Mouse (Mus musculus): ENCODE results near the gene Oasl2. TPM values are rescaled to one million over a fixed set of nuclear protein-coding genes. Genes with fewer than 3 reads are reported as not detected.

Gene Oasl2
- 113 TPM for polyA plus RNA-seq (2014; fragmentation: Illumina TruSeq; extraction: RNeasy Lipid Tissue Mini Kit (QIAGEN cat#74804); ENCODE audit: low replicate concordance)

DNA sequence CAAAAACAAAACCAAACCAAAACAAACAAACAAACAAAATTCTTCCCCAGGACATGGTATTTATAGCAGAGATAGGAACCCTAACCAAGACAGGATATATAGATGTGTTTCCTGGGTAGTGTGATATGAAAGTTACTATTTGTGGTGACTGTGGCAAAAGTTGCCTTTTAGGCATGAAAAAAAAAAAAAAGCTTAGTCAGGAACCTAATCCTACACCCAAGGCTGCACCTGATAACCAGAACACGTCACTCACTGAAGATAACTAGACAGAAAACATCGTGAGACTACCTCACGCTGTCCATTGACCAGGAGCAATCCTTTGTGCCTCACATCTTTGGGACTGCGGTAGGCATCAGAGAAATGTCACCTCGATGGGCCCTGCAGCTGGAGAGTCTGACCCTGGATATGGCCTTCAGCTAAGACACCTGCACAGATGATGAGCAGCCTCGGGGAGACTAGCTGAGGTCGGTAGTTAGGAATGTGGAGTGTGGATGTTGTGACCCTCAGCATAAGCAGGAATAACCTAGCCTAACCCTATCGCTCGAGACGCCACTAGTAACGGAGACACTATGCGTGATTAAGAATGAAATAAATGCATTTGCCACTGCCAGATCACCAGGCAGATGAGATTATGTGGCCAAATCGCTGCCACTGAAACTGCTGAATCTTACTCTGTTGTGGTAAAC, at the start of gene Oasl2:
Oasl2 (plus strand) TSS at position 249 of the 686 bp plus-strand sequence.

DNA sequence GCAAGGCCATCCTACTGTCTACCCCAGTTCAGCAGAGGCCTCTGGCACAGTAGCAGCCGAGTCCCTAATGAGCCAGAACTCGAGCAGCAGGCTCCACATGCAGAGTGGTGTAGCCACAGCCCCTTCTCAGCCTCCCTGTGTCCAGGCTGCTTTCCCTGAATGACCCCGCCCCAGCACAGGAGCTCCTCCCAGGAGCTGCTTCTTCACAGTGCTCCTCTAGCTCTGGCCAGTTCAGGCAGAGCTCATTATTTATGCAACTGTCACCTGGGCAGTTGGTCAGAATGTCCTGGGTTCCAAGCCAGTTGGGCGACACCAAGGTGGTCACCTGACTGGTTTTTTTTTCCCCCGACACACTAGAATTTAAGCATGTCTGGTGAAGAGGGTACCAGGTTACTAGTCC, 43.4 kb upstream of the Oasl2 start, which contains the start of gene 4930519G04Rik:
4930519G04Rik (plus strand) TSS at position 301 of the 400 bp plus-strand sequence.

DNA sequence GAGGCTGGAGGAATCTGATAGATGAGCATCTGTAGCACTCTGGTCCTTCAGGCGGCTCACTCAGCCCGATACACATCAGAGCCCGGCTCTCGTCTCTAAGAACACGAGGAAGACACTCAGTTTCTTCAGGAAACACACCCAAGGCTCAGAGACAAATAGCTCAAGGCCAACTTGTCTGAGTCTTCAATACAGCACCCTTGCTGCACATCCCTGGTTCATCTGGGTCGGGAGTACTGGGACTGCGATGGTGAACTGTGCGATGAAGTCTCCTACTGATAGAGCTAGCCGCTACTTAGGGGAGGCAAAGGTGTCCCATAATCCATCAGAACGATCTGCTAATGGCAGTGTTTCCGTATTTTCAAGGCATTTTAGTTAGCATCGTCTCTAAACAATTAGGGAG, 38.2 kb upstream of the Oasl2 start, which contains the start of gene Gm9936:
Gm9936 (minus strand) TSS at position 101 of the 400 bp plus-strand sequence.

DNA sequence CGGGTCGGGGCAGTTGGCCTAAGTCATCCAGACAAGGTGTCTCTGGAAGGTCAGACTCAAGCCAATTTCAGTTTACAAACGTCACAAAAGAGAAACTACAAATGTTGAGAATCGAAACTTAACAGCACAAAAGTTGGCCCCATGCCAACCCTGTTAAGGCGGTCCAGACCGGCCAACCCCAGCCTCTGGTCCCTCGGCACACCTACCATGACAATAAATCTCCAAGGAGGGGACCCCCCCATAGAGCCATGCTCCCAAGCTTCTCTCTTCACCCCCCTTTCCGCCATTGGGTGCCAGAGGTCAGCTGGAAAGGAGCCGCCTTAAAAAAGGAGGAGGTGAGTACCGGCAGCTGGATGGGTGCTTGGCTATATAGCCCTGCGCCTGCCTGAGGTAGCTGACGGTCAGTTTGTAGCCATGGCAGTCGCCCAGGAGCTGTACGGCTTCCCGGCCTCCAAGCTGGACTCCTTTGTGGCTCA, 26.3 kb downstream of the Oasl2 start, which contains the start of gene Oasl1:
Oasl1 (plus strand) TSS at position 243 of the 476 bp plus-strand sequence.

DNA sequence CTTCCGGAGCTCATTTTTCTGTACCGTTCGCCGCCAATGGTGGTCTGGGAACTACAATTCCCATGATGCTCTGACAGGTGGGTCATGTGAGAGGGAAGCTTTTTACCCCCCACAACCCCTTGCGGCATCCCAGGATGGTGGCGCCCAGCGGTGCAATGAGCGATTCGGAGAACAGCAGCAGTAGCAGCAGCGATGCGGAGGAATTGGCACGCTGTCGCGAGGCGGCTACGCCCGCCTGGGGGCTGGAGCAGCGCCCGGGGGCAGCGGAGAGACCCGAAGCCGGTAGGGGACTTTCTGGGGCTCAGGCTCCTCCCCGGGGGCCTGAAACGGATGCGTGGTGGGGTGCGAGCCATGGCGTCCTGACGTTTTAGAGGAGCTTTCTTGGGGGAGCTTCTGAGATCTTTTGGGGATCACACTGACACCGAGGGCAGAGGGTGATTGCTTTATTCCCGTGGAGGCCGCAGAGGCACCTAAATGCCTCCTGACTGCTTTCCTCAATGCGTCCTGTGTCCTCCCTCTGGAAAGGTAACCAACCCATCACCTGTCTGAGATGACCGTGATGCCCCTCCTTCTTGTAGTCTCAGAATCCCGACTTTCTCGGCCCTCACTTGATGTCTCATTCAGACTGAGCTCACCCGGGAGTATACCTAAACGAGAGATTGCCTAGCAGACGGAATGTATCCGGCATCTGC, 45.5 kb downstream of the Oasl2 start, which contains the start of gene 2210016L21Rik:
2210016L21Rik (plus strand) TSS at position 85 of the 692 bp plus-strand sequence.

Other genes starting within 250 kb of the Oasl2 start
- gene Trpv4, start 238.5 kb upstream of the Oasl2 start, polyA plus RNA-seq (2014; fragmentation: Illumina TruSeq; extraction: RNeasy Lipid Tissue Mini Kit (QIAGEN cat#74804); ENCODE audit: low replicate concordance): not detected
- 36.0 TPM for gene Gltp, start 206.0 kb upstream of the Oasl2 start, polyA plus RNA-seq (2014; fragmentation: Illumina TruSeq; extraction: RNeasy Lipid Tissue Mini Kit (QIAGEN cat#74804); ENCODE audit: low replicate concordance)
- 0.82 TPM for gene Tchp, start 189.2 kb upstream of the Oasl2 start, polyA plus RNA-seq (2014; fragmentation: Illumina TruSeq; extraction: RNeasy Lipid Tissue Mini Kit (QIAGEN cat#74804); ENCODE audit: low replicate concordance)
- gene Ankrd13a, start 122.3 kb upstream of the Oasl2 start, polyA plus RNA-seq (2014; fragmentation: Illumina TruSeq; extraction: RNeasy Lipid Tissue Mini Kit (QIAGEN cat#74804); ENCODE audit: low replicate concordance): 87.8 TPM
- gene Git2, start 121.4 kb upstream of the Oasl2 start, polyA plus RNA-seq (2014; fragmentation: Illumina TruSeq; extraction: RNeasy Lipid Tissue Mini Kit (QIAGEN cat#74804); ENCODE audit: low replicate concordance): 9.3 TPM
- 14.9 TPM for gene 1500011B03Rik, start 73.5 kb upstream of the Oasl2 start, polyA plus RNA-seq (2014; fragmentation: Illumina TruSeq; extraction: RNeasy Lipid Tissue Mini Kit (QIAGEN cat#74804); ENCODE audit: low replicate concordance)
- gene 4930519G04Rik, start 43.3 kb upstream of the Oasl2 start, polyA plus RNA-seq (2014; fragmentation: Illumina TruSeq; extraction: RNeasy Lipid Tissue Mini Kit (QIAGEN cat#74804); ENCODE audit: low replicate concordance): not detected
- gene Gm9936, start 38.3 kb upstream of the Oasl2 start, polyA plus RNA-seq (2014; fragmentation: Illumina TruSeq; extraction: RNeasy Lipid Tissue Mini Kit (QIAGEN cat#74804); ENCODE audit: low replicate concordance): not detected
- gene Oasl1, start 26.3 kb downstream of the Oasl2 start, polyA plus RNA-seq (2014; fragmentation: Illumina TruSeq; extraction: RNeasy Lipid Tissue Mini Kit (QIAGEN cat#74804); ENCODE audit: low replicate concordance): 8.4 TPM
- gene 2210016L21Rik, start 45.2 kb downstream of the Oasl2 start, polyA plus RNA-seq (2014; fragmentation: Illumina TruSeq; extraction: RNeasy Lipid Tissue Mini Kit (QIAGEN cat#74804); ENCODE audit: low replicate concordance): 0.41 TPM
- gene Hnf1a, start 74.2 kb downstream of the Oasl2 start, polyA plus RNA-seq (2014; fragmentation: Illumina TruSeq; extraction: RNeasy Lipid Tissue Mini Kit (QIAGEN cat#74804); ENCODE audit: low replicate concordance): not detected
- 60.7 TPM for gene Sppl3, start 114.2 kb downstream of the Oasl2 start, polyA plus RNA-seq (2014; fragmentation: Illumina TruSeq; extraction: RNeasy Lipid Tissue Mini Kit (QIAGEN cat#74804); ENCODE audit: low replicate concordance)
- gene Gm10401, start 201.4 kb downstream of the Oasl2 start, polyA plus RNA-seq (2014; fragmentation: Illumina TruSeq; extraction: RNeasy Lipid Tissue Mini Kit (QIAGEN cat#74804); ENCODE audit: low replicate concordance): not detected
- 0.63 TPM for gene Acads, start 222.4 kb downstream of the Oasl2 start, polyA plus RNA-seq (2014; fragmentation: Illumina TruSeq; extraction: RNeasy Lipid Tissue Mini Kit (QIAGEN cat#74804); ENCODE audit: low replicate concordance)
- 3.3 TPM for gene Unc119b, start 238.0 kb downstream of the Oasl2 start, polyA plus RNA-seq (2014; fragmentation: Illumina TruSeq; extraction: RNeasy Lipid Tissue Mini Kit (QIAGEN cat#74804); ENCODE audit: low replicate concordance)

Measured in small intestine, adult 10 weeks (tissue).